Mouse (Mus musculus) CH12.LX (cell line): Measurements from ENCODE around the gene Atmin. TPM values are rescaled to one million over a fixed set of nuclear protein-coding genes. Genes with fewer than 3 reads are reported as not detected.

ENCODE experiments used
- DNase-seq: peaks from one replicate; pipeline ENCODE4 v3.0.0-alpha.2; 2013; ENCODE audit errors: extremely low read depth
- H3K27ac ChIP-seq: 2 replicates; pipeline ENCODE4 v1.5.1; 2012; ENCODE audit warnings: low read depth, mild to moderate bottlenecking, control low read depth, moderate library complexity; ENCODE audit not compliant: insufficient read depth
- H3K27me3 ChIP-seq: replicated peaks from 2 replicates; pipeline ENCODE3; 2012; ENCODE audit warnings: inconsistent platforms
- H3K36me3 ChIP-seq, 2 experiments: replicated peaks in 1 of 2; 2 replicates each; pipeline versions ENCODE3 to v1.6.1; 2012; ENCODE audit warnings: inconsistent platforms in 1 of 2, low read length in 1 of 2, mild to moderate bottlenecking in 1 of 2, mixed read lengths in 1 of 2, moderate library complexity in 1 of 2; ENCODE audit not compliant: control insufficient read depth in 1 of 2, insufficient read depth in 1 of 2
- H3K4me1 ChIP-seq, 2 experiments: 2 replicates each; pipeline ENCODE4 v1.6.1; 2012; ENCODE audit warnings: inconsistent platforms in 1 of 2, moderate library complexity in 1 of 2; ENCODE audit not compliant: insufficient read depth in 2 of 2, control insufficient read depth in 1 of 2
- H3K4me2 ChIP-seq: 2 replicates; pipeline ENCODE4 v1.6.1; 2012; ENCODE audit warnings: low read depth, mild to moderate bottlenecking, control low read depth; ENCODE audit not compliant: poor library complexity, insufficient read depth, severe bottlenecking
- H3K4me3 ChIP-seq, 3 experiments: fragments of 150-350 bp in 1 of 3; sonication (generic) in 1 of 3; replicated peaks in 1 of 3; 2 replicates each; pipeline versions ENCODE3 to v1.5.1; 2011 to 2012; ENCODE audit warnings: low read depth in 2 of 3, low read length in 2 of 3, mild to moderate bottlenecking in 2 of 3, moderate library complexity in 2 of 3, control low read depth in 1 of 3, improper control_type of control experiment in 1 of 3, inconsistent platforms in 1 of 3, mixed read lengths in 1 of 3; ENCODE audit not compliant: poor library complexity in 1 of 3
- H3K79me2 ChIP-seq: replicated peaks from 2 replicates; pipeline ENCODE4 v1.6.1; 2012; ENCODE audit warnings: mild to moderate bottlenecking, moderate library complexity; ENCODE audit not compliant: control insufficient read depth, poor library complexity, insufficient read depth, severe bottlenecking; ENCODE audit errors: extremely low read depth
- H3K9ac ChIP-seq: 2 replicates; pipeline ENCODE4 v1.6.1; 2012; ENCODE audit warnings: low read depth, mild to moderate bottlenecking, control low read depth, moderate library complexity; ENCODE audit not compliant: insufficient read depth
- H3K9me3 ChIP-seq: replicated peaks from 2 replicates; pipeline ENCODE3; 2012; ENCODE audit warnings: low read length, inconsistent platforms, mixed read lengths
- CHD1 ChIP-seq: IDR thresholded peaks from 2 replicates; pipeline ENCODE4 v1.6.1; 2012; ENCODE audit warnings: low read depth, low read length, improper control_type of control experiment, inconsistent platforms
- CHD2 ChIP-seq: IDR thresholded peaks from 2 replicates; pipeline ENCODE4 v1.6.1; 2011; ENCODE audit warnings: low read length, improper control_type of control experiment
- E2F4 ChIP-seq: IDR thresholded peaks from 2 replicates; pipeline ENCODE4 v1.6.1; 2011; ENCODE audit warnings: low read depth, low read length, improper control_type of control experiment; ENCODE audit not compliant: insufficient replicate concordance
- EP300 ChIP-seq: IDR thresholded peaks from 2 replicates; pipeline ENCODE4 v1.6.1; 2011; ENCODE audit warnings: low read length, improper control_type of control experiment
- ETS1 ChIP-seq: conservative IDR thresholded peaks from 2 replicates; pipeline ENCODE4 v1.6.1; 2012; ENCODE audit warnings: low read depth, mild to moderate bottlenecking, inconsistent platforms, low read length, improper control_type of control experiment, moderate library complexity
- GABPA ChIP-seq: IDR thresholded peaks from 2 replicates; pipeline ENCODE4 v1.6.1; 2012; ENCODE audit warnings: low read depth, low read length, improper control_type of control experiment, inconsistent platforms; ENCODE audit not compliant: insufficient replicate concordance
- HCFC1 ChIP-seq: IDR thresholded peaks from 2 replicates; pipeline ENCODE4 v1.6.1; 2012; ENCODE audit warnings: low read depth, mild to moderate bottlenecking, inconsistent platforms, low read length, improper control_type of control experiment
- IRF4 ChIP-seq: IDR thresholded peaks from 2 replicates; pipeline ENCODE4 v1.6.1; 2014; ENCODE audit warnings: low read depth, mild to moderate bottlenecking, inconsistent platforms, low read length, improper control_type of control experiment
- JUN ChIP-seq: IDR thresholded peaks from 2 replicates; pipeline ENCODE4 v1.6.1; 2011; ENCODE audit warnings: low read depth, mild to moderate bottlenecking, low read length, improper control_type of control experiment, moderate library complexity; ENCODE audit not compliant: insufficient read depth
- JUND ChIP-seq: conservative IDR thresholded peaks from 2 replicates; pipeline ENCODE4 v1.6.1; 2011; ENCODE audit warnings: low read depth, low read length, improper control_type of control experiment
- MAX ChIP-seq: IDR thresholded peaks from 2 replicates; pipeline ENCODE4 v1.6.1; 2011; ENCODE audit warnings: low read length, improper control_type of control experiment
- MAZ ChIP-seq: IDR thresholded peaks from 2 replicates; pipeline ENCODE4 v1.6.1; 2012; ENCODE audit warnings: low read depth, mild to moderate bottlenecking, inconsistent platforms, low read length, improper control_type of control experiment, moderate library complexity
- MEF2A ChIP-seq: IDR thresholded peaks from 2 replicates; pipeline ENCODE4 v1.6.1; 2014; ENCODE audit warnings: low read depth, mild to moderate bottlenecking, inconsistent platforms, low read length, improper control_type of control experiment, borderline replicate concordance
- MXI1 ChIP-seq: IDR thresholded peaks from 2 replicates; pipeline ENCODE4 v1.6.1; 2011; ENCODE audit warnings: mild to moderate bottlenecking, low read depth, low read length, improper control_type of control experiment
- NELFE ChIP-seq: IDR thresholded peaks from 2 replicates; pipeline ENCODE4 v1.6.1; 2011; ENCODE audit warnings: low read depth, low read length, improper control_type of control experiment
- NRF1 ChIP-seq: IDR thresholded peaks from 2 replicates; pipeline ENCODE4 v1.6.1; 2014; ENCODE audit warnings: low read depth, mild to moderate bottlenecking, inconsistent platforms, low read length, improper control_type of control experiment, moderate library complexity
- PAX5 ChIP-seq: IDR thresholded peaks from 2 replicates; pipeline ENCODE4 v1.6.1; 2012; ENCODE audit warnings: low read length, inconsistent platforms, mixed read lengths
- POLR2A ChIP-seq: IDR thresholded peaks from 2 replicates; pipeline ENCODE4 v1.6.1; 2011; ENCODE audit warnings: low read depth, mild to moderate bottlenecking, improper control_type of control experiment, low read length
- POLR2AphosphoS2 ChIP-seq: IDR thresholded peaks from 2 replicates; pipeline ENCODE4 v1.6.1; 2011; ENCODE audit warnings: low read depth, low read length, improper control_type of control experiment
- RAD21 ChIP-seq: IDR thresholded peaks from 2 replicates; pipeline ENCODE4 v1.6.1; 2011; ENCODE audit warnings: low read depth, mild to moderate bottlenecking, low read length, improper control_type of control experiment, moderate library complexity
- TCF12 ChIP-seq: IDR thresholded peaks from 2 replicates; pipeline ENCODE4 v1.6.1; 2014; ENCODE audit warnings: low read depth, mild to moderate bottlenecking, inconsistent platforms, low read length, improper control_type of control experiment
- UBTF ChIP-seq: IDR thresholded peaks from 2 replicates; pipeline ENCODE4 v1.6.1; 2012; ENCODE audit warnings: low read depth, mild to moderate bottlenecking, inconsistent platforms, low read length, improper control_type of control experiment, moderate library complexity
- dilution Hi-C: fragments of 300-500 bp; cut with MboI; formaldehyde crosslinking; loops from 2 replicates; pipeline ENCODE4 v1.14.3; 2020; ENCODE audit warnings: low sequenced_read_pairs; ENCODE audit not compliant: extremely low pct_unique_long_range_greater_than_20kb, extremely low pct_ligation_motif_present
- in situ Hi-C: fragments of 300-500 bp; cut with MboI; formaldehyde crosslinking; loops from 3 replicates; pipeline ENCODE4 v1.14.3; 2019; ENCODE audit warnings: low sequenced_read_pairs, low pct_ligation_motif_present, low pct_unique_long_range_greater_than_20kb, mixed read lengths
- polyA plus RNA-seq: library from polyadenylated mRNA; unstranded; fragments of >175 nt; gene quantifications from 2 replicates; pipeline ENCODE4 v1.2.1, GENCODE M21; 2012; ENCODE audit warnings: low read depth; ENCODE audit not compliant: insufficient read length
- total RNA-seq, 2 experiments: library from RNA; depleted of rRNA; stranded (reverse); fragments of 300-350 nt in 1 of 2; fragments of >200 nt in 1 of 2; gene quantifications; 2 replicates each; pipeline ENCODE4 v1.2.3; 2012 to 2014

Gene Atmin
- total and polyA plus RNA-seq, 3 experiments = 9.3 to 22.0 (median 14.8) TPM

- in situ Hi-C loops = no loop called here
- Histone ChIP-seq H3K79me2 (no peaks in the 10 kb centered on the region), H3K27me3 (no peaks in the 10 kb centered on the region), H3K9me3 (no peaks in the 10 kb centered on the region), H3K9ac (no peak overlapping the region), H3K36me3 (no peaks in the 10 kb centered on the region), H3K4me1 (peaks cover 2 to 17% of the 10 kb centered on the region in 2 experiments; a peak in 2 of 4 replicates), H3K4me2 (no peak overlapping the region), H3K4me3 (no peak overlapping the region), H3K27ac (no peak overlapping the region)
- DNase-seq = no peak
- dilution Hi-C loops = no loop called here
- no peak for TF ChIP-seq ETS1
- no peak for TF ChIP-seq IRF4
- TF ChIP-seq JUND = no peak
- TF ChIP-seq RAD21 = no peak
- no peak for TF ChIP-seq CHD1
- TF ChIP-seq MEF2A = no peak
- TF ChIP-seq POLR2AphosphoS2 = no peak
- no peak for TF ChIP-seq CHD2
- no peak for TF ChIP-seq PAX5
- TF ChIP-seq HCFC1 = no peak
- TF ChIP-seq GABPA = no peak
- no peak for TF ChIP-seq MAZ
- no peak for TF ChIP-seq JUN
- TF ChIP-seq, all 38 proteins: peak for 0
Observed at GRCm38 (mm10) chr8:116975066-116975465, 31.9 kb downstream of the Atmin start.

GRCm38 (mm10) chr8:116975606-116976005 lies 32.4 kb downstream of the Atmin start:
- Histone ChIP-seq H3K9me3 (no peaks in the 10 kb centered on the region), H3K79me2 (no peaks in the 10 kb centered on the region), H3K27me3 (no peaks in the 10 kb centered on the region), H3K4me2 (no peak overlapping the region), H3K4me1 (peaks cover 2 to 17% of the 10 kb centered on the region in 2 experiments; a peak in 2 of 4 replicates), H3K4me3 (no peak overlapping the region), H3K9ac (no peak overlapping the region), H3K36me3 (no peaks in the 10 kb centered on the region), H3K27ac (no peak overlapping the region)
- dilution Hi-C loops (no loop called here), in situ Hi-C loops (no loop called here)
- DNase-seq = no peak
- TF ChIP-seq TCF12 = no peak
- no peak for TF ChIP-seq POLR2A
- no peak for TF ChIP-seq EP300
- no peak for TF ChIP-seq MAX
- TF ChIP-seq NELFE = no peak
- no peak for TF ChIP-seq NRF1
- no peak for TF ChIP-seq UBTF
- no peak for TF ChIP-seq MXI1
- no peak for TF ChIP-seq E2F4
